Mouse (Mus musculus) intestine, embryonic 14.5 days (tissue): Measurements from ENCODE around the gene Sgpp2. TPM values are rescaled to one million over a fixed set of nuclear protein-coding genes. Genes with fewer than 3 reads are reported as not detected.

Source experiments
- ATAC-seq: fragments of 200-750 bp; cut with Nextera tagmentation; replicated peaks from 2 replicates; pipeline ENCODE4 v1.8.0; 2017; ENCODE audit warnings: low read depth, moderate number of reproducible peaks, moderate TSS enrichment, moderate library complexity; ENCODE audit not compliant: low FRiP score, low TSS enrichment
- DNase-seq: peaks from one replicate; pipeline ENCODE4 v3.0.0-alpha.2; 2018; ENCODE audit warnings: low spot score
- H3K27ac ChIP-seq: fragments of 300-500 bp; sonication (generic); 2 replicates; pipeline ENCODE4 v1.5.1; 2014; ENCODE audit warnings: low read depth, mild to moderate bottlenecking, control low read depth
- H3K27me3 ChIP-seq: fragments of 300-500 bp; sonication (generic); replicated peaks from 2 replicates; pipeline ENCODE4 v1.6.1; 2014; ENCODE audit warnings: low read length, control low read depth; ENCODE audit not compliant: control insufficient read depth, insufficient read depth
- H3K36me3 ChIP-seq: fragments of 300-500 bp; sonication (generic); 2 replicates; pipeline ENCODE4 v1.6.1; 2014; ENCODE audit warnings: low read length, control low read depth; ENCODE audit not compliant: control insufficient read depth, insufficient read depth
- H3K4me1 ChIP-seq: fragments of 300-500 bp; sonication (generic); replicated peaks from 2 replicates; pipeline ENCODE4 v1.6.1; 2014; ENCODE audit warnings: low read length, control low read depth, mixed read lengths; ENCODE audit not compliant: control insufficient read depth, insufficient read depth
- H3K4me2 ChIP-seq: fragments of 300-500 bp; sonication (generic); 2 replicates; pipeline ENCODE4 v1.6.1; 2014; ENCODE audit warnings: low read length
- H3K4me3 ChIP-seq: fragments of 300-500 bp; sonication (generic); 2 replicates; pipeline ENCODE4 v1.5.1; 2014; ENCODE audit warnings: low read depth, low read length, control low read depth, mixed read lengths
- H3K9ac ChIP-seq: fragments of 300-500 bp; sonication (generic); 2 replicates; pipeline ENCODE4 v1.6.1; 2014; ENCODE audit warnings: mild to moderate bottlenecking, low read length
- H3K9me3 ChIP-seq: fragments of 300-500 bp; sonication (generic); 2 replicates; pipeline ENCODE4 v1.6.1; 2016; ENCODE audit warnings: low read length, control low read depth; ENCODE audit not compliant: control insufficient read depth
- WGBS: fragments of 180-500 bp; shearing (Covaris S2); extraction: QIAGEN DNeasy Blood & Tissue Kit; methylation state at CpG from one replicate; pipeline ENCODE4 v1.1.7; 2014; 5-methylcytosine and 5-hydroxymethylcytosine counted together
- polyA plus RNA-seq: library from polyadenylated mRNA; unstranded; fragments of >200 nt; fragmentation: Nextera tagmentation; extraction: Ambion mirVana; gene quantifications from 2 replicates; pipeline ENCODE4 v1.2.1, GENCODE M21; 2014

The Sgpp2 gene
- polyA plus RNA-seq, 1 experiment from 2014 or later = 37.8 TPM

- Histone ChIP-seq H3K4me2 (no peak overlapping the region), H3K27ac (no peak overlapping the region), H3K36me3 (no peaks in the 10 kb centered on the region), H3K4me3 (no peak overlapping the region), H3K27me3 (no peaks in the 10 kb centered on the region), H3K4me1 (no peaks in the 10 kb centered on the region), H3K9me3 (no peaks in the 10 kb centered on the region), H3K9ac (no peak overlapping the region)
- DNase-seq (no peak), ATAC-seq (no peak)
- 35% methylated on average over 6 of the region's 6 CpGs for WGBS
Observed at GRCm38 (mm10) chr1:78395737-78396136, 85.6 kb downstream of the Sgpp2 start.

GRCm38 (mm10) chr1:78396320-78396913 lies 86.3 kb downstream of the Sgpp2 start:
- no peaks in the 10 kb centered on the region for H3K36me3 ChIP-seq
- no peak for DNase-seq
- H3K9me3 ChIP-seq = no peaks in the 10 kb centered on the region
- H3K4me3 ChIP-seq = no peak overlapping the region
- H3K27me3 ChIP-seq = no peaks in the 10 kb centered on the region
- 46% methylated on average over 8 of the region's 8 CpGs for WGBS
- ATAC-seq = no peak
- H3K27ac ChIP-seq = no peak overlapping the region
- H3K9ac ChIP-seq = no peak overlapping the region
- H3K4me2 ChIP-seq = no peak overlapping the region
- H3K4me1 ChIP-seq = no peaks in the 10 kb centered on the region

GRCm38 (mm10) chr1:78399755-78400154 lies 89.6 kb downstream of the Sgpp2 start:
- ATAC-seq = 0 out of 2 replicates have a peak, but pooled peaks have one; percentile 55
- WGBS = 65% methylated on average over 3 of the region's 3 CpGs
- no peaks in the 10 kb centered on the region for H3K4me1 ChIP-seq
- H3K4me2 ChIP-seq = no peak overlapping the region
- no peaks in the 10 kb centered on the region for H3K36me3 ChIP-seq
- no peak overlapping the region for H3K9ac ChIP-seq
- no peaks in the 10 kb centered on the region for H3K9me3 ChIP-seq
- H3K27me3 ChIP-seq = no peaks in the 10 kb centered on the region
- no peak for DNase-seq
- H3K4me3 ChIP-seq = no peak overlapping the region
- H3K27ac ChIP-seq = no peak overlapping the region

- Histone ChIP-seq H3K27ac (no peak overlapping the region), H3K4me2 (no peak overlapping the region), H3K4me1 (no peaks in the 10 kb centered on the region), H3K36me3 (no peaks in the 10 kb centered on the region), H3K9ac (no peak overlapping the region), H3K4me3 (no peak overlapping the region), H3K27me3 (no peaks in the 10 kb centered on the region), H3K9me3 (no peaks in the 10 kb centered on the region)
- ATAC-seq (no peak), DNase-seq (no peak)
- 86% methylated on average over 4 of the region's 4 CpGs for WGBS
Observed at GRCm38 (mm10) chr1:78401413-78401812, 91.3 kb downstream of the Sgpp2 start.

- ATAC-seq (no peak), DNase-seq (no peak)
- Histone ChIP-seq H3K4me3 (no peak overlapping the region), H3K4me1 (no peaks in the 10 kb centered on the region), H3K27me3 (no peaks in the 10 kb centered on the region), H3K9me3 (no peaks in the 10 kb centered on the region), H3K9ac (no peak overlapping the region), H3K4me2 (no peak overlapping the region), H3K36me3 (no peaks in the 10 kb centered on the region), H3K27ac (no peak overlapping the region)
- WGBS = 92% methylated on average over 2 of the region's 2 CpGs
Observed at GRCm38 (mm10) chr1:78409396-78409795, 99.3 kb downstream of the Sgpp2 start.

GRCm38 (mm10) chr1:78412668-78413067 lies 102.5 kb downstream of the Sgpp2 start:
- Histone ChIP-seq H3K4me2 (no peak overlapping the region), H3K9me3 (no peaks in the 10 kb centered on the region), H3K27me3 (no peaks in the 10 kb centered on the region), H3K9ac (no peak overlapping the region), H3K4me1 (no peaks in the 10 kb centered on the region), H3K4me3 (no peak overlapping the region), H3K27ac (no peak overlapping the region), H3K36me3 (peaks cover 7% of the 10 kb centered on the region; the same call in 1 of the 2 replicates)
- 34% methylated on average over 7 of the region's 7 CpGs for WGBS
- no peak for DNase-seq
- ATAC-seq = 0 out of 2 replicates have a peak, but pooled peaks have one; percentile 36

GRCm38 (mm10) chr1:78414421-78414820 lies 104.3 kb downstream of the Sgpp2 start:
- 84% methylated on average over 5 of the region's 5 CpGs for WGBS
- no peak overlapping the region for H3K4me3 ChIP-seq
- peaks cover 15% of the 10 kb centered on the region; the same call in 1 of the 2 replicates for H3K36me3 ChIP-seq
- no peak for ATAC-seq
- H3K9me3 ChIP-seq = no peaks in the 10 kb centered on the region
- no peak overlapping the region for H3K4me2 ChIP-seq
- no peaks in the 10 kb centered on the region for H3K4me1 ChIP-seq
- H3K27ac ChIP-seq = no peak overlapping the region
- peak; percentile 20 for DNase-seq
- no peak overlapping the region for H3K9ac ChIP-seq
- H3K27me3 ChIP-seq = no peaks in the 10 kb centered on the region

GRCm38 (mm10) chr1:78417154-78417911 lies 107.2 kb downstream of the Sgpp2 start:
- Histone ChIP-seq H3K4me1 (no peaks in the 10 kb centered on the region), H3K9ac (no peak overlapping the region), H3K27me3 (no peaks in the 10 kb centered on the region), H3K27ac (no peak overlapping the region), H3K36me3 (peaks cover 18% of the 10 kb centered on the region), H3K4me2 (no peak overlapping the region), H3K4me3 (no peak overlapping the region), H3K9me3 (no peaks in the 10 kb centered on the region)
- 97% methylated on average over 9 of the region's 9 CpGs for WGBS
- no peak for ATAC-seq
- no peak for DNase-seq

- Histone ChIP-seq H3K27me3 (no peaks in the 10 kb centered on the region), H3K27ac (no peak overlapping the region), H3K4me1 (no peaks in the 10 kb centered on the region), H3K9me3 (no peaks in the 10 kb centered on the region), H3K4me2 (no peak overlapping the region), H3K9ac (no peak overlapping the region), H3K4me3 (no peak overlapping the region), H3K36me3 (peaks cover 36% of the 10 kb centered on the region)
- ATAC-seq (peak; percentile 52), DNase-seq (peak; percentile 92)
- 52% methylated on average over 4 of the region's 4 CpGs for WGBS
Observed at GRCm38 (mm10) chr1:78419593-78419992, 109.4 kb downstream of the Sgpp2 start.
